Mouse (Mus musculus) kidney, embryonic 14.5 days (tissue): ENCODE results near the gene Srgap3. TPM values are rescaled to one million over a fixed set of nuclear protein-coding genes. Genes with fewer than 3 reads are reported as not detected.

Source experiments
- ATAC-seq: fragments of 200-750 bp; cut with Nextera tagmentation; 2 replicates; pipeline ENCODE4 v1.8.0; 2017; ENCODE audit warnings: moderate number of reproducible peaks, mild to moderate bottlenecking, moderate TSS enrichment, moderate library complexity; ENCODE audit not compliant: low FRiP score, low TSS enrichment
- H3K27ac ChIP-seq: fragments of 300-500 bp; sonication (generic); 2 replicates; pipeline ENCODE4 v1.5.1; 2014; ENCODE audit warnings: low read depth, mild to moderate bottlenecking, low read length, moderate library complexity, mixed read lengths
- H3K27me3 ChIP-seq: fragments of 300-500 bp; sonication (generic); 2 replicates; pipeline ENCODE4 v1.6.1; 2014; ENCODE audit warnings: mild to moderate bottlenecking, low read length; ENCODE audit not compliant: control insufficient read depth, insufficient read depth
- H3K36me3 ChIP-seq: fragments of 300-500 bp; sonication (generic); 2 replicates; pipeline ENCODE4 v1.6.1; 2014; ENCODE audit warnings: low read length, mixed read lengths; ENCODE audit not compliant: control insufficient read depth, insufficient read depth
- H3K4me1 ChIP-seq: fragments of 300-500 bp; sonication (generic); 2 replicates; pipeline ENCODE4 v1.6.1; 2014; ENCODE audit warnings: low read length, mixed read lengths; ENCODE audit not compliant: control insufficient read depth, insufficient read depth
- H3K4me2 ChIP-seq: fragments of 300-500 bp; sonication (generic); replicated peaks from 2 replicates; pipeline ENCODE4 v1.6.1; 2014; ENCODE audit warnings: low read depth, mild to moderate bottlenecking, low read length
- H3K4me3 ChIP-seq: fragments of 300-500 bp; sonication (generic); 2 replicates; pipeline ENCODE4 v1.5.1; 2014; ENCODE audit warnings: mild to moderate bottlenecking, low read length
- H3K9ac ChIP-seq: fragments of 300-500 bp; sonication (generic); 2 replicates; pipeline ENCODE4 v1.6.1; 2014; ENCODE audit warnings: low read depth, mild to moderate bottlenecking, low read length, moderate library complexity
- H3K9me3 ChIP-seq: fragments of 300-500 bp; sonication (generic); 2 replicates; pipeline ENCODE4 v1.6.1; 2016; ENCODE audit warnings: low read length; ENCODE audit not compliant: control insufficient read depth
- whole genome bisulfite sequencing: fragments of 180-500 bp; shearing (Covaris S2); extraction: QIAGEN DNeasy Blood & Tissue Kit; methylation state at CpG from one replicate; pipeline ENCODE4 v1.1.7; 2014; 5-methylcytosine and 5-hydroxymethylcytosine counted together
- polyA plus RNA-seq: library from polyadenylated mRNA; unstranded; fragments of >200 nt; fragmentation: Nextera tagmentation; extraction: Ambion mirVana; gene quantifications from 2 replicates; pipeline ENCODE4 v1.2.1, GENCODE M21; 2014

Srgap3 gene
- polyA plus RNA-seq, 1 experiment from 2014 or later, result 6.9 TPM

DNA sequence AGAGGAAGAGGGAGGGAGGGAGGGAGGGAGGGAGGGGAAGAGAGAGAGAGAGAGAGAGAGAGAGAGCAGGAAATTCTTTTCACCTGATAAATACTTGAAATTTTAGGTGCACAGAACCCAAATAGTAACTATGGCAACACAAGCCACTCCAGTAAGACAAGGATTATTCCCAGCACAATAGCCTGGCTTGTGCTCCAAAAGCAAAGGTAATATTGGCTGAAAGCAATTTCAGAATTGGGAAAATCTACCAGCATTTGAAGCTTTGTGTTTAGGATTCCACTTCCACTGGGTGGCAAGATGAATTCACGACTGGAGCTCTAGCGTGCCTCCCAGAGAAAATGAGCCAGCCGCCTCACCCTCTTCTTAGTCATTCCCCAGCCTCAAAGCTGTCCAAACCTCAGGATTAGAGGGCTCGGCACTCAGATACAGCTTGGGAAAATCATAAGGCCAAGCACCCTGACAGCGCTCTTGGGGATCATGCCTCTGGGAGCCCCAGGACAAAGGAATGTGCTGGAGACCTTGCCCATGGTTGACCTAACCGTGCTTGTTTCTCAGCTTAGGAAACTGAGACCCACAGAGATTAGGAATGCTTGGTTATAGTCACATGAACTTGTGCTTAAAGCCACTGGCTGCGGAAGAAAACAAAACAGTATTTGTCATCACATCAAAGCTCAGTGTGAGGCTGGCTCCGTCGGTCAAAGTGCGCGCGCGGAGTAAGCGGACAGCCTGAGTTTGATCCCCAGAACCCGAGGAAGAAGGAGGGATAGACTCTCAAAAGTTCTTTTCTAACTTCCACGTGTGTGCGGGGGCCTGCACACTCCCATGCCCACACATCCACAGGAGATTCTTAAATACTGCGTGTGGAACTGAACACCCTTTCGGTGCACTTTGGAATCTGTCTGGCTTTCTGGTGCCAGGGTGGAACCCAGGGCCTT lies 27.0 kb upstream of the Srgap3 start:
- Histone ChIP-seq H3K36me3 (no peaks in the 10 kb centered on the region), H3K4me1 (peaks cover 5% of the 10 kb centered on the region; the same call in 1 of the 2 replicates), H3K9me3 (no peaks in the 10 kb centered on the region), H3K27me3 (no peaks in the 10 kb centered on the region), H3K4me2 (no peak overlapping the region), H3K27ac (no peak overlapping the region), H3K9ac (no peak overlapping the region), H3K4me3 (no peak overlapping the region)
- WGBS, result 67% methylated on average over 19 of the region's 19 CpGs
- ATAC-seq, result no peak

DNA sequence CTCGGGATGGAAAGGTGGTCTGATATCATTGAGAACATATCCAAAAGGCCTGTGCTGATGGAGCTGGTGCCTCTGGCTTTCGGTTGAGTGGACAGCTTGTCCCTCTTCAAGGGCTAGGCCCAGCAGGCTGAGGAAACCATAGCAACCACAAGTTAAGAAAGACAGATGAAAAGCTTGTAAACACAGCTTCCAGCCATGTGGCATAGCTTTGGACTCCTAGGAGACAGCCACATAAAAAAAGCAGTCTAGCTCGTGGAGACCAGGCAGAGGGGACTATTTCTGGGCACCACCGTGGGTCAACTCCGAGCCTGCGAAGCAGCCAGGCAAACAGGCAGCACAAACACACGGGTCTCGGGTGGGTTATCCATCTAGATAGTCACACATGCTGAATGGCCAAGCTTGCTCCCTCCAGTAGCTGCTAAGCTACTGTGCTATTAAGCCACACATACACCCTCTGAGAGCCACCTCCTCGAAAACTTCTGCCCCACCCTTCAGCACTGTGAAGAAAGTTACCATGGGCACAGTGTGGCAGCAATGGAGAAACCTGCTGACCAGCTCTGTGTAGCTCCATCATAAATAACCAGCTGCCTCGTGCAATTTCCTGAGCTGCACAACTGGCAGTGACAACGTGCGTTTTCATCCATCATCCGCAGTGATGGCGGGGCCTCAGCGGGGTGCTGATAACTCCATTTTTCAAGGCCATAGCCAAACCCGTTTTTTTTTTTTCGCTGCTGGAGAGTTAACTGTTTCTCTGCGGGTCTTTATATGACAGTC lies 26.0 kb upstream of the Srgap3 start:
- WGBS, result 41% methylated on average over 18 of the region's 18 CpGs

DNA sequence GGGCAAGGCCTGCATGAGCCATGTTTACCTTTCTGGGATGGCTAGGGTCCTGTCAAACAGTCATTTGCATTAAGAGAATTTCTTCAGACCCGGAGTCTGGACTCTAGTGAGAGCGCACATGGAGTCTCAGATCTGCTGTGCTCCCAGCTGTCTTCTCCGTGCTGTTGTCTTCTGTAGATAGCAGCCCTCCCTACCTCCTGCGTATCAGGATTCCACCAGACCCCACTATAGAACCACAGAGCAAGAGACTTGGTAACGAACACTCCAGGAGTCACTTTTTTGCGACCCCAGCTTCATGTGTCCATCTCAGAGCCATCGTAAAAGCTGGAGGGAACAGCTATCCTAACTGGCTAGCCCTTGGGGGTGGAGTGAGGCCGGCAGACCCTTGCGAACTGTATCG lies 25.1 kb upstream of the Srgap3 start:
- no peak overlapping the region for H3K27ac ChIP-seq
- WGBS, result 54% methylated on average over 10 of the region's 10 CpGs

More for the DNA sequence above, 26.0 kb upstream of the Srgap3 start:
- H3K4me3 ChIP-seq, result no peak overlapping the region
- H3K36me3 ChIP-seq, result no peaks in the 10 kb centered on the region
- no peak overlapping the region for H3K9ac ChIP-seq
- peak; percentile 47; the same call in 1 of the 2 replicates for ATAC-seq
- no peak overlapping the region for H3K4me2 ChIP-seq
- H3K4me1 ChIP-seq, result peaks cover 5% of the 10 kb centered on the region; the same call in 1 of the 2 replicates
- H3K27ac ChIP-seq, result no peak overlapping the region; the same call in 1 of the 2 replicates
- no peaks in the 10 kb centered on the region for H3K9me3 ChIP-seq
- no peaks in the 10 kb centered on the region for H3K27me3 ChIP-seq

DNA sequence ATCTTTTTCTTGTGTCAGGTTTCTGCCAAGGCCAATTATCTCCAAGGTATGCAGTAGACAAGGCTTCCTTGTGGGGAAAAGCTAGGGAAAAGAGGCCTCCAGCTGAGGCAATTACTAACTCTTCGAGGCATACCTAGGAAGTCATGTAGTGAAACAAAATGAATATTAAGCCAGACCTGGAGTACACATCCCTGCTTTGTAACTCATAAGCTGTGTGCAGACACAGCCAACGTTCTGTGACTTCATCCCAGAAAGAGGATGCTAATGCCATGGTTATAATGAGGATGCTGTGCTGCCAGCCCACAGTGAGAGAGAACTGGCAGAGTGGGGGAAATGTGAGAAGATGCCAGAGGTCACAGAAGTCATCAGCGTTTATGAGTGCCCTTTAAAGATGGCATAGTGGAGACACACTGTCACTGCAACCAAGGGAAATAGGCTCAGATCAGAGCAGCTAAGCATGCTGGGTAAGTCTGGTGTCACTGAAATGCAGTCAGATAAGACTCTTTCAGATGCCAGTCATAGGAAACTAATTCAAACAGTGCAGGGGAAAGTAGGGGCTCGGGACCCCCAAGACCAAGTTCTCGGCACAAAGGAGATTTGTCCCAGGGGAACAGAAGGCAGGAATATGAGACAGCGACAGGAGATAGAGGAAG lies 24.2 kb upstream of the Srgap3 start:
- no peaks in the 10 kb centered on the region for H3K9me3 ChIP-seq
- WGBS, result 56% methylated on average over 6 of the region's 6 CpGs
- no peak overlapping the region for H3K4me3 ChIP-seq

More for the DNA sequence above, 25.1 kb upstream of the Srgap3 start:
- Histone ChIP-seq H3K4me3 (no peak overlapping the region), H3K27me3 (no peaks in the 10 kb centered on the region), H3K4me1 (peaks cover 5% of the 10 kb centered on the region; the same call in 1 of the 2 replicates), H3K9me3 (no peaks in the 10 kb centered on the region), H3K4me2 (no peak overlapping the region), H3K9ac (no peak overlapping the region), H3K36me3 (no peaks in the 10 kb centered on the region)
- no peak for ATAC-seq

DNA sequence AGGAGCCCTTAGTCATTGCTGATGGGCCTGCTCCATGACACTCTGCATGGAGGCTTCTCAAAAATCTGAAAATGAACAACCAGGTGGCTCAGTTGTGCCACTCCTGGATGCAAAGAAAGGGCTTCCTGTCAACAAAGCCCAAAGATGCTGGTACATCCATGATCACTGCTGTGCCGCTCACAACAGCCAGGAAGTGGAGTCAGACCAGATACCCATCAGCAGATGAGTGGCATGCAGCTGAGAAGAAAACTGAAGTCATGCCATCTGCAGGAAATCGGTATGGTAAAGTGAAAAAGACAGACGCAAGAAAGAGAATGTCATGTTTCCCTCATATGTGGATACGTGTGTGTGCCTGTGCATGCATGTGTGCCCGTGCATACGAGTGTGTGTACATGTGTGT lies 20.3 kb upstream of the Srgap3 start:
- Histone ChIP-seq H3K27ac (no peak overlapping the region), H3K9me3 (no peaks in the 10 kb centered on the region)
- WGBS, result 90% methylated on average over 6 of the region's 6 CpGs

More for the DNA sequence above, 24.2 kb upstream of the Srgap3 start:
- no peak for ATAC-seq
- Histone ChIP-seq H3K27me3 (no peaks in the 10 kb centered on the region), H3K4me1 (peaks cover 5% of the 10 kb centered on the region; the same call in 1 of the 2 replicates), H3K36me3 (no peaks in the 10 kb centered on the region), H3K4me2 (no peak overlapping the region), H3K9ac (no peak overlapping the region), H3K27ac (no peak overlapping the region)

DNA sequence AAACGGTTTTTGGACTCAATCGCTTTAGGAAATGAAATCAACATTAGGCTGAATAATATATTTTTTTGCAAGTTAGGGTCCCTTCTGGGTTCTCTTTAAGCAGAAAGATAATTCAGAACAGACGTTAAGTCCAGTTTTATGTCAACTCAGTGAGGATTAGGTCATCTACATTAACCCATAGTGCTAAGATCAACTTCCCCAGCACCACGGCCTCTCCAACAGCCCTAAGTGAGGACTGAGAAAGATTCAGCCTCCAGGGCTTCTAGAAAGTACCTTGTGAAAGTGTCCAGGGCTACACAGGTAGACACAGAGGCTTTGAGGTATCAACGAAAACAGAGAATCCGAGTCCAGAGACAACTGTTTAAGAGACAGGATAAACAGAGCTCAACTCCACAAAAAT lies 11.3 kb upstream of the Srgap3 start:
- 25% methylated on average over 6 of the region's 6 CpGs for WGBS
- H3K4me3 ChIP-seq, result no peak overlapping the region
- peaks cover 25% of the 10 kb centered on the region for H3K4me1 ChIP-seq
- H3K36me3 ChIP-seq, result no peaks in the 10 kb centered on the region
- peak; percentile 32; the same call in 1 of the 2 replicates for ATAC-seq
- no peaks in the 10 kb centered on the region for H3K27me3 ChIP-seq
- no peak overlapping the region for H3K4me2 ChIP-seq
- H3K27ac ChIP-seq, result no peak overlapping the region; the same call in 1 of the 2 replicates
- no peak overlapping the region for H3K9ac ChIP-seq
- no peaks in the 10 kb centered on the region for H3K9me3 ChIP-seq

More for the DNA sequence above, 20.3 kb upstream of the Srgap3 start:
- Histone ChIP-seq H3K27me3 (no peaks in the 10 kb centered on the region), H3K36me3 (no peaks in the 10 kb centered on the region), H3K4me1 (no peaks in the 10 kb centered on the region), H3K9ac (no peak overlapping the region), H3K4me3 (no peak overlapping the region), H3K4me2 (no peak overlapping the region)
- ATAC-seq, result no peak

DNA sequence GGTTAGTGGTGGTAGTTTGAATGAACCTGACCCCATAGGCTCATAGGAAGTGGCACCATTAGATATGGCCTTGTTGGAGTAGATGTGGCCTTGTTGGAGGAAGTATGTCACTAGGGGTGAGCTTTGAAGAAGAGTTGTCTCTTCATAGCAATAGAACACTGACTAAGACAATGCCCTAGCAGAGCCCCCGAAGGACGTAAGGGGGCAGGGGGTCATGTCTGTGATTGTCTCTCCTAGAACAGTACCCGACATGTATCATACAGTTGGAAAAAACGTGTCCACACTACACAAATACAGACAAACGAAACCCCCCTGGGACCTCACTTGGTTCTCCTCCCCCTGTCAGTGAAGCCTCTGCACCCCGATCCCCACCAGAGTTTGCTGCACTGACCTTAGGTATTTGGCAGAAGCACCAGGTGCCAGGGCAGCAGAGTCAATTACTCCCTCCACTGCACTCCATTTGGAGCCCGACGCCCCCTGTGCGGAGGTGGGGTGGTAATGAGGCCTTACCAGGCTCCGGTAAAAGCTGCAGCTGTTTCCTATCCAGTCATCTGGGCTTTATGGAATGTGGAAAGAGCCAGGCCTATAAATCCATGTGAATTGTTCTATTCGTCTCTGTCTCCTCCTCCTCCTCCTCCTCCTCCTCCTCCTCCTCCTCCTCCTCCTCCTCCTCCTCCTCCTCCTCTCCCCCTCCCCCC lies 10.7 kb upstream of the Srgap3 start:
- peak overlapping the region; percentile 48 for H3K27ac ChIP-seq
- H3K36me3 ChIP-seq, result no peaks in the 10 kb centered on the region
- peak; percentile 88 for ATAC-seq
- H3K4me2 ChIP-seq, result peak overlapping the region; percentile 23
- H3K9me3 ChIP-seq, result no peaks in the 10 kb centered on the region
- no peak overlapping the region for H3K9ac ChIP-seq
- H3K4me1 ChIP-seq, result peaks cover 25% of the 10 kb centered on the region
- 12% methylated on average over 11 of the region's 11 CpGs for WGBS
- no peaks in the 10 kb centered on the region for H3K27me3 ChIP-seq
- no peak overlapping the region for H3K4me3 ChIP-seq

DNA sequence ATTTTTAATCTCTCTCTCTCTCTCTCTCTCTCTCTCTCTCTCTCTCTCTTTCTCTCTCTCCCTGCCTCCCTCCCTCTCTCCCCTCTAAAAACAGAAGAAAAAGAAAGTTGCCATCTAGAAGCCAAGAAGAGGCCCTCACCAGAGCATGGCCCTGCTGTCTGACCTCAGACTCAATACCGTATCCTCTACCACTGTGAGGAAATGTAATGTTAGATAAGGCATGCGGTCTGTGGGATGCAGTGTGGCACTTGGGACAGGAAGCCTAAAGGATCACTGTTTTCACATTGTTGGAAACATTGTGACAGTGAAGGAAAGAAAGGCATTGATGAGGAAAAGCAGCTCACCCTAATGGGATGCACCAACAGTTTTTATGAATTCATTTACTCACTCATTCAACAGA lies 8.7 kb upstream of the Srgap3 start:
- Histone ChIP-seq H3K27ac (no peak overlapping the region), H3K4me1 (peaks cover 25% of the 10 kb centered on the region), H3K4me2 (no peak overlapping the region), H3K9ac (no peak overlapping the region), H3K27me3 (no peaks in the 10 kb centered on the region), H3K4me3 (no peak overlapping the region), H3K36me3 (no peaks in the 10 kb centered on the region), H3K9me3 (no peaks in the 10 kb centered on the region)
- ATAC-seq, result no peak
- 45% methylated on average over 2 of the region's 2 CpGs for WGBS
